Mouse (Mus musculus): Measurements from ENCODE around the gene Cpd.

Cpd gene

DNA sequence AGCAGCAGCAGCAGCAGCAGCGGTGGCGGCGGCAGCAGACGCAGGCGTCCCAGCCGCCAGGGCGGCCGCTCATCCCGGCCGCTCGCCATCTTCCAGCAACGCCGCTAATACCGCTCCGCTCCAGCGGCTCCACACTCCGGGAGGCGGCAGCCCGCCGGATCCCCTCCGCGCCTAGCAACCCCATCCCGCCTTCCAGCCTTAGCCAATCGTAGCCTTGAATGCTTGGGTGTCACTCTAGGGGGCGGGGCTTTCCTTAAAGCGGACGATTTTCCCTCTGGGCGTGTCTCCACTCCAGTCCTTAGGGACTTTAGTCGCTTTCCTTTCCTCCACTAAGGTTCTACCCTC lies at the start of gene Cpd:
Gene Cpd, minus strand, starts transcription at position 141 of the 345 bp plus-strand sequence.
- DNase-seq (ENCODE audit: low read depth in 2 of 2, low spot score in 2 of 2) = peak; percentile 56 to 74

DNA sequence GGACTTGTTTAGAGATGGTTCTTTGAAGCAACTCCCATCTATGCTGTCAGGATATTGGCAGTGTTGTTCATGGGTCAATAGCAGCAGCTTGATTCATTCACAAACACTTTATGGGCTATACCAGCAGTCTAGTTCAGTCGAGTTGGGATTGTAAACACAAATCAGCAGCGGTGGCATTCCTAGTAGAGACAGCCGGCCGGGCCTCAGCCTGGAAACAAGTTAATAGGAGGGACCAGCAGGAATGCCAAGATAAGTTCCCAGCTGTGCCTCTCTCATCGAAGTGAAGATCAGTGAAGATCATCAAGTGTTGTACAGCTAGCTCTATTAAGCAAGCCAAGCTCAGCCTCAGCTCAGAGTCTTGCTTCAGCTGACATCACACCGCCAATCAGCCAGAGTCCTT lies 49.5 kb upstream of the Cpd start:
- DNase-seq (ENCODE audit: low read depth in 2 of 2, low spot score in 2 of 2) = no peak

DNA sequence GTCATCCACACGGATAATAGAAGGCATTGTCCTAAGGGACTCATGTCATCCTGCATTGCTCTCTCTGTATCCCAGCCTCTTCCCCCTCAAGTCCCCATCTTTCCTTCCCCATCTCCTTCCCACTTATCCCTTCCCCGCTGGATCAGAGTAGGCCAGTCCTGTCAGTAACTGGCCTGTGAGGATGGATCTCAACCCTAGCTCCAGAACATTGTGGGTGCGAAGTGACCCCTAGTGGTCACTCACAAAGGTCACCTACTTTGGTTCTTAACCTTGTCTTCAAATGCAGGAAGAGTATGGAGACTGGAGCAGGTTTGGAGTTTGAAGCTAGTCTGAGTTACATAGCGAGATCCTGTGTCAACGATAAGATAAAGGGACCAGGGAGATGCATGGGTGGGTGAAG lies 47.4 kb upstream of the Cpd start:
- DNase-seq (ENCODE audit: low read depth in 2 of 2, low spot score in 2 of 2) = peak in 1 of 2 experiments; percentile 11

DNA sequence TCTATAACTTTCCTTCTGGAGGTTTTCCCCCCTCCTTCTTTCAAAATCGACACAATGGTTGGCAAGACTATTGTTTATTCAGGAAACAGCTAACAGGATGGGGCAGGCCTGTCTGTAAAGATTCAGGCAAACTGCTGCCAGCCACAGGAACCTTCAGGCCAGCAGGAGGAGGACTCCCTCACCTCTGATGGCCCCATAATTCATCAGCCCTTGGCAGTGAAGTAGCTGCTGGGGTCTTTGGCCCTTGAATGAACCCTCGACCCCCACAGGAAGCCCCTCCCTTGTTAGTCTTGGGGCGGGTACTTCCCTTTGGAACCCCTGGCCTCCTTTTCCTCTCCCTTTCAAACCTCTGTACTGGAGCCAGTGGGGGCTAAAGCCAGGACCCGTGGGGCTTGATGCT lies 46.8 kb upstream of the Cpd start:
- no peak for DNase-seq (ENCODE audit: low read depth in 2 of 2, low spot score in 2 of 2)

DNA sequence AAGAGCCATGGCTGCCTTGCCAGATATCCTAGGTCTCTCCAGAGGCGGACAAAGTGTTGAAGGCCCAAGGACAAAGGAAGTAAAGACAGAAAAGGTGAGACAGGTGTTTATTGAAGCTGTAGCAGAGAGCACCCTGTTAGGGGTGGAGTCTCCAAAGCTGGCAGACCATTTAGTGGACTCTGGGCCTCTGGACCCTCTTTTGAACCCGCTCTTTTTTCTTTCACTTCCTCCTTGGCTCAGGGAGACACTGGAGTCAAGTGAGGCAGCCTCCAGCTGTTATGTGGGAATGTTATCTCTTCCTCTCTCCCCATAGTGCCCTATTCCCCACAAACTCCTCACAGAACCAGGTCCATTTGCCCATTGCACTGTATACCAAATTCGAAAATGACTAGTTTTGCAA lies 46.2 kb upstream of the Cpd start:
- DNase-seq (ENCODE audit: low read depth in 2 of 2, low spot score in 2 of 2) = no peak

DNA sequence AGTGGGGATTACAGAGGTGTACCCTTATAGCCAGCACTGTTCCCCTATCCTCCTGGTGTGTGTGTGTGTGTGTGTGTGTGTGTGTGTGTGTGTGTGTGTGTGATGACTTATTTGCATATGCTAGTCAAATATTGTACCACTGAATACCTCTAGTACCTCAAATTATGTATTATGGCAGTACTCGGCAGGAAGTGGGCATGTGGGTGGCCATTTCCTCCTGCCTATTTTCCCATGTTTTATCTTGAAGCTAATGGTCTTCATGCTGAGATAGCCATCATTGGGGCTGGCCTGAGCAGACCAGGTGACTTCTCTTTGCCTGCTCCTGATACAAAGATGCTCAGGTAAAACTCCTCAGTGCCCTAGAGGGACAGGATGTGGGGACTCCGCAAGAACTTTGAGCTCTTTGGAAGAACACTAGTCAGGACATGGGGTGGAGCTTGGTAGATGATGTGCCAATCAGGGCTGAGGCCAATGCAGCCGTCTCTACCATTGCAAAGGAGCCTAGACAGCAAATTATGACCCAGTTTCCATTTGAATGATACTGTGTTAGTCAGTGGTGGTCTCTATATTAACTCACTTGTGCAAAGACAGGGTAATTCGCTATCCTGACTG lies 45.0 kb upstream of the Cpd start:
- DNase-seq (ENCODE audit: low read depth in 2 of 2, low spot score in 2 of 2) = no peak

DNA sequence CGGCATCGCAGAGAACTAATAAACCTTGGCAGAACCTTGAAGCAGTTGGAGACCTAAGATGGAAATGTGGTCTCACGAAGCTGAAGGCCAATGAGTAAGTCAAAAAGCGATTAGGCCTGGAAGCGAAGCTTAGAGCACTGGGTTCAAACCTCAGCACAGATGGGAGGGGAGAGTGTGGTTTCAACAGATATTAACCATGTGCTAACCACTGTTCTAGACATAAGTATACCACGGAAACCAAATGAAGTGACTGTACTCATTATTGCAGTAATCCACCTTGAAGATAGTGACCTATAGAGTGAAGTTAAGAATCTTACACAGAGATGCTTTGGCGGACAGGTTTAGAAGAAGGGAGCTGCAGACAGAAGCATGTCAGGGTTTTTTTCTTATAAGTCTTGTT lies 44.4 kb upstream of the Cpd start:
- DNase-seq (ENCODE audit: low read depth in 2 of 2, low spot score in 2 of 2) = no peak

DNA sequence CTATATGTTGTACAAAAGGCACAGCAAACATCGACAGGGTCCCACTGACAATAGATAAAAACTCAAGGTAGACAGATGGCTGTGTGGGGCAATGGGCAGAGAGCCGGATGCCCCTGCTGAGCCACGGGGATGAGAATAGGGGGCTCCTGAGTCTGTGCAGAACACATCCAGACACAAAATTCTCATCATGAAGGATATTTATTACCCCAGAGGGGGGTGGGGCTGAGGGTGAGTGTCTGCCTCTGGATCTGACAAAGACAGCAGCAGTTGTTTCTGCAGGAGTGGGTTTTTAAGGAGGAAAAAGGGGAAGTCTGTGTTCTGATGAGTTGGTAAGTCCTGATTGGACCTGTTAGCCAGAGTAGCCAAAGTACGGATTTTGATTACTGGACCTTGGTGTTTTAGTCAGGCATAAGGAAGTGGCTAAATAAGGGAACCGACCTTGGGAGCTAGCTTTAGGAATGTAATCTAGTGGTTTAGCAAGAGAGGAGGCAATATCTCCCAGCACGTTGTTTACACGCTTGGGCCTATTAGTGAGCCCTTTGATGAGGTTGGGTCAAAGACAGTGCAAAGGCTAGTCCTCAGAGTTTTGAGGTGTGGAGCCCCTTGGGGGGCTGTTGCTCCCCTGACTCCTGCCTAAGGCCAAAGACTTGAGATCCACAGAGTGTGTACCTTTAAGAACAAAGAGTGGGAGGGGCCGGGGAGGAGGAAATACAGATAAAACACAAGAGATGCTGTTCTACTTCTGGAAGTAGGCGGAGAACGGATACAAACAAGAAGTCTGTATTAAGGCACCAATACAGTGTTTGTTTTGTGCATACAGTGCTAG lies 42.7 kb upstream of the Cpd start:
- DNase-seq (ENCODE audit: low read depth in 2 of 2, low spot score in 2 of 2) = peak in 1 of 2 experiments; percentile 23

DNA sequence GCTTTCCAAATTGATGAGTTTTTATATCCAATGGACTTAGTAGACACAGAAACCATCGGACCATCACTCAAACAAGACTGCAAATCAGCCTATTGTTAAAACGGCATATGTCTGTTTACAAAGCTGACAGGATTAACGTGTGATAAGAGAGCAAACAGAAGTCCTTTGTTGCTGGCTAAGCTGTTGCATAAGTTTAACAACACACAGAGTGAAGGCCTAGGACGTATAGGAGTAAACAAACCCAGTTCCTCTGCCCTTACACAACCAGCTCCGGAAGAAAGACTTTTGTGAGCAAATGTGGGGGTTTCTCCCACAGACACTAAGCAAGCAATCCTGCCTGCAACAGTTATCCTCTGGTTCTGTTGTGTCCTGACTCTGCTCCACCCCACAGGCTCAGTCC lies 37.6 kb upstream of the Cpd start:
- DNase-seq (ENCODE audit: low read depth in 2 of 2, low spot score in 2 of 2) = no peak

DNA sequence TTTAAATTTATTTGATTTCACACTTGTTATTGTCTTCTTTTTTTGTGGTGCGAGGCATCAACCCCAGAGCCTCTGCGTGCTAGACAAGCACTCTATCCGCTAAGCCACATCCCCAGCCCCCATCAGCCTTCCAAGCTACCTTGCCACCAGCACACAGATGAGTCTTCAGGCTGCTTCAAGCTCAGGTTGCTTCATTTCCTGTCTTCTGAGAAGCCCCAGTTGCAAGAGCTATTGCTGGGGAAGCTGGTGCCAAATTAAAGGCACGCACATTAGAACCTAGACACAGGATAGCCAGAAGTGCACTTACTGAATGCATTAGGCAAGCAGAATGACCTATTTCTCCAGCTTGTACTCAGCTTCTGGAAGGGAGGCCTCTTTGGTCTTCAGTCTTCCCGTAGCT lies 33.0 kb upstream of the Cpd start:
- DNase-seq (ENCODE audit: low read depth in 2 of 2, low spot score in 2 of 2) = peak; percentile 12 to 29

DNA sequence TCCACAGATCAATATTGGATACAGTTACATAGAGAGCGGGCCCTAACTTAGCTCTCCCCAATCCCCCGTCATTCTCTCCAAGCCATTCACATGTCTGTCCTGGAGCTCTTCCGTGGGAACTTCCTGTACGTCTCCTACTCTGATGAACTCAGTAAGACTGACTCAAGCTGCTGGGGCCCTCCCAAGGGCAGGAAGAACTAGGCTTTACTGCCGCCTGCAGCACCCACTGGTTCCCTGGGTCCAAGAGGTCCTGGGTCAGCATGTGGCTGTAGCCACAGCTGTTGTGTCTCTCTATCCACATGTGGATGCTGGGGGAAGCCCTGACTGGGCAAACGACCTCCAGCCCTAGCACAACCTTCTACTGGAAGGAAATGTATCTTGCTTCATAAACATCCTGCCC lies 27.9 kb upstream of the Cpd start:
- DNase-seq (ENCODE audit: low read depth in 2 of 2, low spot score in 2 of 2) = no peak

DNA sequence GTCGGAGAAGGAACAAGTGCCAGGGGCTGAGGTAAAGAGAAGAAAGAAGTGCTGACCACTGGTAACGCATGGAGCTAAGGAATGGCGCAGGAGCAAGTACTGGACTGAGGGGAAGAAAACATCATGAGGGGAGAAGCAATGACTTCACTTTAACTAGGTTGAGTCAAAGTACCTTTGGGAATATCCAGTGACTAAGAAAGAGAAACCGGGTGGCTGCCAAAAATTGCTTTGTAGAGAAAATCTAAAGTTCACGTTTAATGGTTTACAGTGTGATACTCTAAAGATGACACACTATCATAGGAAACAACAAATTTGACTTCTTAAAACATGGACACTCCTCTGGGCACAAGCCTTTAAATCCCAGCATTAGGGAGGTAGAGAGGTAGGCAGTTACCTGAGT lies 27.0 kb upstream of the Cpd start:
- no peak for DNase-seq (ENCODE audit: low read depth in 2 of 2, low spot score in 2 of 2)

DNA sequence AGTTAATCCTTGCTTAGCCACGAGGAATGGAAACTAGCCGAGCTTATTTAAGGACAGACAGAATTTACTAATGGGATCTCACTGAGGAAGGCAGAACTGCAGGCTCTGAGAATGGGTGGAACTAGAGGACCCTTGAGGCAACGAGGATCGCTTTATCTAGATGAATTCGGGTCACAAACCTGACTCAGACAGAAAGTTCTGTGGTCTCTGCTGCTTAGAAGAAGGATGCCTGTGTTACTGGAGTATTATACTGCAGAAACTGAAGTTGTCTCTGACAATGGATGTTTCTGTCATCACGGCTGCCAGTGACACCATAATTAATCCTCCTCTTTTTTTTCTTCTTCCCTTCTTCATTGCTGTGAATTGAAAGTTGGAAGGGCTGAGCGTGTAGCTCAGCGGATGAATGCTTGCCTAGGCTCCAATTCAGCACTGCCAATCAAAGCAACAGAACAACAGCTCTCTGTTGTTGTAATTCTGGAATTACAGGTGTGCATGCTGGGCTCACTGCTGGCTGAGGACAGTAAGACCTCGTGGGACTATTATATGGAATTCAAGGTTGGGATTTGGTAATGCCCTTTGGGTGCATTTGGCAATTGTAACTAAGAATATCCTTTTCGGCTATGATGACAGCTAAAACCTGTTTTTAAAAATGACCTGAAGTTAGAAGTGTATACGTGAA lies 25.9 kb upstream of the Cpd start:
- DNase-seq (ENCODE audit: low read depth in 2 of 2, low spot score in 2 of 2) = no peak

DNA sequence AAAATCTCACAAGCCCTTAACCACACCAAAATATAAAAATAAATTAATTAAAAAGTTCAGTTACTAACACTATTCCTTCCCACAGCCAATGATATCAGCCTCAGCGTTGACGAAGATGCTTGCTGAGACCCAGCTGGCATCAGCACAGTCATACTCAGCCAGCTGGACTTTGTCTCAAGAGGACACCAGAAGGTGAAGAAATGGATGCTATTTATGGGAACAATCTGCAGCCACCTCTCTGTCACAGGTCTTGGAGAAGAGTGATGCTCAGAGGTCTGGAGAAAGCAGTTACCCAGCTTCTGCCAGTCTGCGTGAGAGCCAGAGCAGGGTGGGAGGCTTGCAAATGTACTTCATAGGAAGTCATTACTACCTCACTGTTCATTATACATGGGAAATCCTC lies 14.4 kb upstream of the Cpd start:
- no peak for DNase-seq (ENCODE audit: low read depth in 2 of 2, low spot score in 2 of 2)

DNA sequence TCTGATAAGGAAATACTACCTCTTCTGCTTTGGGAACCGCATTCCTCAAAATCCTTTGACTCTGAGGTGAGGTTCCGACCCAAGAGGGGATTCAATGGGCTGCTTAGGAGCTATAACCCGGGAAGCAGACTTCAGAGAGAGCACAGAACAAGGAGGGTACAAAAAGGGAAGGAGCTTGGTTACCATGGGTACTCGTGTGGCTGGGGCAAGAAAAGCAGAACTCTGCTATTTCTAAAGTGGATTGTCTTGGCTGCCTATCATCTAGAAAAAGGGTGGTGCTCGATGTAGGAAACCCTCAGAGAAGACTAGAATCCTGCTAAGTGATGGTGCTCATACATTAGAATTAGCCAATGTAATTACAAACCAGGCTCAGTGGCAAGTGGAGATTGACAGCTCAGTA lies 12.4 kb upstream of the Cpd start:
- DNase-seq (ENCODE audit: low read depth in 2 of 2, low spot score in 2 of 2) = no peak

DNA sequence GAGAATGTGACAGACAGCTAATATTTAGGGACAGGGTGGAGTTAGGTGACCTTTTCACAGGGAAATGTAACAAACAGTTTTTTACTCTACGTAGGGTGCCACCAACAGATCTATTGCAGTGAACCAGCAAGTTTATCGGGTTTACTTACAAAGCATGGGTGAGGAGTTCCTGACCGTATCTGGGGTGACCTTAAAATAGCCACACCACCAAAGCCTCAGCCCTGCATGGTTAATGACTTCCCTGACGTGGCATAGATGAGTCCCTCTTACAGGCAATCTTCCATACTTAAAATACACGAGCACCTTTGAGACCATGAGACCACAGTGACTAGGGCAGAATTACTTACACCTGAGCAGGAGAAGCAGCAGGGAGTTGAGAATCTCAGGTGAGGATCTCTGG lies 12.0 kb upstream of the Cpd start:
- DNase-seq (ENCODE audit: low read depth in 2 of 2, low spot score in 2 of 2) = no peak

DNA sequence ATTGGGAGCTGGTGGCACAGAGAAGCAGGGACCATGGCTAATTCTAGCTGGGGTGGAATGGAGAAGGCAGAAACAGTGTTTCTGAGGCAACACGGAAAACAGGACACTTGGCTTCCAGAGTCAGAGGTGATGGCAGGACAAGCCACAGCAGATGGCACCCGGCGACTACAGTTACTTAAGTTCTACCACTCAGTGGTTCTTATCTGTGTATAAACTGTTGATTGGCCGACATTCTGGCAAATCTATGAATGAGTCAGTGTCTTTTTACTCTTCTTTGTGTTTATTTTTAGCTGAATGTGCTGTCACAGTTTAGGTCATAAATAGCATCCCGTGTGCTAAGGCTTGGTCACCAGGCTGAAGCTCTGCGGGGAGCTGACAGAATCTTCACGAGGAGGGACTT lies 10.3 kb upstream of the Cpd start:
- DNase-seq (ENCODE audit: low read depth in 2 of 2, low spot score in 2 of 2) = no peak

DNA sequence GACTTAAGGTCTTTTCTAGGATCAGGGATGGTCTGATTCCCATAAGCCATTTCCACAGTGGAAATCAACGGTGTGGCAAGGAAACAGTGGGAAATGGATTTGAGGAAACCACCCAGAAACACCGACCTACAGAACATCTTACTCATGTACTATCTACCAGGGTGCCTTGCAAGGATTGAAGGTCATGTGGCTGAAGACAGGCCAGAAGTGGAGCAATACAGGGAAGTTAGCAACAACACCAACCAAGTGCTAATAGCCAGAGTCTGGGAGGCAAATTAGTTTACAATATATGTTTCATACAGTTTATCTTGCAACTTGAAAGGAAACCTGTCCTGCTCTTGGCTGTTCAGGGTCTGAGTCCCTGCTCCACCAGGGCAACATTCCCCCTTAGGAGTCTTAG lies 9.8 kb upstream of the Cpd start:
- DNase-seq (ENCODE audit: low read depth in 2 of 2, low spot score in 2 of 2) = no peak

DNA sequence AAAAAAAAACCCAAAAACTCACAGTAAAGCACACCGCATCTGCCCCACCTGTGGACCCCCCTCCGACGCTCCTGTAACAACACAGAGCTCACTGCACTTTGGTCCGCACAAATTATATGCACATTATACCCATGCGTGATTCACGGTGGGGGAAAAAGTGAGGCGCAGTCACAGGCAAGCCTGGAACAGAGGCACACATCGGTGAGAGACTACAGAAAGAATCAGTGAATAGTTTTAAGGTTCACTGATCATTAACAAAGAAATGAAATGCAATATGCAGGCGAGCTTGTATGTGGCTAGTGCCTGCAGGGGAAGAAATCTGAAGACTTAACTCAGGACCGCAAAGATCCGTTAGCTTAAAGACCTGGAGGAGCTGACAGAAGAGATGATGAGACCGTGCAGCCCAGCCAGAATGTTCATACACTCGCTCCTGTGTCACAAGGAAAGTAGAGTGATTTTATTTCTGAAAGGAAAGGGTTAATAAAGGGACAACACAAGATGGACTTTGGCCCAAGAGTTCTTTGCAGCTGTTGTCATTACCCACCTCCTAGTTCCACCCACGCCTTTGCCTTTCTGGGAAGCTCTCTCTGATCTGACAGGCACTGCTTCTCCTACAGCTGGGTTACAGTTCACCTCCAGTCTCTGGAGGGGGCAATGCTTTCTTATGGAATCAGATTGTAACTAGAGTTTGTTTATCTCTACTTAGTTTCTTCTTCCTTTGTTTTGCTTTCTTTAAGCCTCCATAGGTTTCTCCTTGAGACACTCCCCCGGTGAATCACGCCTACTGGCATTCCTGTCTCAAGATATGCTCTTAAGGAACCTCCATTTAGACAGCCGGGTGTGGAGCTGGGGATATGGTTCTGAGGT lies 7.9 kb upstream of the Cpd start:
- DNase-seq (ENCODE audit: low read depth in 2 of 2, low spot score in 2 of 2) = no peak

DNA sequence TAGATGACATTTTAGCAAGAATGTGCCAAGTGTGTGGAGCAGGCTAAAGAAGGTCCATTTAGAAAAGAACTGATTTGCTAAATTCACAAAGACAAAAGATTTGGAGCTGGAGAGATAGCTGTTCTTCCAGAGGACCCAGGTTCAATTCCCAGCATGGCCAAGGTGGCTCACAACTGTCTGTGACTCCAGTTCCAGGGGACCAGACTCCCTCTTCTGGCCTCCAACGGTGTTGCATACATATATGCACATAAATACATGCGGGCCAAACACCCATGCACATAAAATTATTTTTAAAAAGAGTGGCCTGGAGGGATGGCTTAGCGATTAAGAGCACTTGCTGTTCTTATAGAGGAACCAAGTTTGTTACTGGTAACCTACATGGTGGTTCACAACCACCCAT lies 4.7 kb upstream of the Cpd start:
- DNase-seq (ENCODE audit: low read depth in 2 of 2, low spot score in 2 of 2) = no peak

DNA sequence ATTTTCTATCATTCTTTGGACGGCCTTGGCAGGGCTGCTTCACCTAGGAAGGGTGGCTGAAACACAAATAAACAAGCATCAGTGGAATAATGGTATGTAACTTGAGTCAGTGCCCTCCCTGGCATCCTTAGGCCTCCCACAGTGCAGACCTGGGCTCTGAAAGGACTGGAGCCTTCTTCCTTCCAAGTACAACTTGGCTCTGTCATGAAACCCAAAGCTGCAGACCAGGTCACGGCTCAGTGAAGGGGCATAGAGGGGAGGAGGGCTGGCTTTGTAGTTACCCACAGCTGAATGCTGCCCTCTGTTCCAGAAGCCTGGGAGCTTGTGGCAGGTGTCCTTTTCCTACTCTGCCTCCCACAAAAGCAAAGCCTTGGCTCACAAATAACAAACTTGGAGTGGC lies 2.8 kb upstream of the Cpd start:
- DNase-seq (ENCODE audit: low read depth in 2 of 2, low spot score in 2 of 2) = no peak

DNA sequence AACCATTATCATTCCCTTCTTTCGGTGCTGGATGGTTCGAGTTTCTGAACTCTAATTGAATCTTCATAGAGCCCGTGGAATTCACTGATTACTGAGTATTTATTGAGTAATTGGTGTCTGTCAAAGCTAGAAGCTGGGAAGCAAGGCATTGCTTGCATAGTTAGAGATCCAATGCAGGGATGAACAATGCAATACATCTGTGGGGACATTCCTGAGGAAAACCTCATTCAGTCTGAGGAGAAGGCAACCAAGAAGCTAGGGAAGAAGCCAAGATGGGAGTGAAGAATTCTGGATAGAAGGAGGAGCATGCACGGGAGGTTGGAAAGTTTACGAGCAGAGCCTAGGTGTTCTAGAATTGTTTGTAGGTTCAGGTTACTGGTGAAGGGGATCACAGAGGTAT lies 1.3 kb upstream of the Cpd start:
- DNase-seq (ENCODE audit: low read depth in 2 of 2, low spot score in 2 of 2) = no peak

Measured in CD8-positive naive resting alpha-beta T cell, adult 2 months (primary cell).